Mouse (Mus musculus) small intestine, adult 2 months (tissue): Measurements from ENCODE around the gene U2surp.

Experiments
- CTCF ChIP-seq: fragments of 200-500 bp; IDR thresholded peaks from 2 replicates; pipeline ENCODE4 v1.5.1; 2012; ENCODE audit warnings: low read depth, mild to moderate bottlenecking, control low read depth, inconsistent platforms, low read length, moderate library complexity, mixed read lengths; ENCODE audit not compliant: insufficient replicate concordance, insufficient read length; ENCODE audit errors: extremely low read depth
- POLR2A ChIP-seq: fragments of 200-500 bp; IDR thresholded peaks from 2 replicates; pipeline ENCODE4 v1.6.1; 2012; ENCODE audit warnings: low read depth, mild to moderate bottlenecking, control low read depth, inconsistent platforms, low read length, moderate library complexity

GRCm38 (mm10) chr9:95407586-95408220, 104.1 kb downstream of the U2surp start:
- TF ChIP-seq POLR2A (no peak; the same call in 1 of the 2 replicates), CTCF (no peak)
